ENCODE assay signal across 11 mouse cellular contexts in genomic region chr12:5188899-5189298, GRCm38 (mm10).
DNase-seq lines count a peak whose midpoint lies in the region; ATAC-seq and TF ChIP-seq lines count a peak whose summit lies in the region.
"Had no signal": no experiment of that assay in that cellular context is flagged by ENCODE, and none has a peak within 500 bp of the region (broad histone marks: within the 10 kb centered on the region; RNA-seq: fewer than 3 reads in every experiment).

No protein-coding gene starts in this region.

- no peaks in the 10 kb centered on the region for H3K27me3 ChIP-seq in testis, adult 2 months (ENCODE audit: control insufficient read depth, insufficient read depth, low read length)
- H3K27me3 ChIP-seq in intestine, embryonic 15.5 days (replicated peaks): no peaks in the 10 kb centered on the region
- H3K27me3 ChIP-seq in intestine, postnatal 0 days (replicated peaks; ENCODE audit: control insufficient read depth, insufficient read depth, low read length): no peaks in the 10 kb centered on the region
- H3K27me3 ChIP-seq: embryonic facial prominence, embryonic 15.5 days had no signal

- no peak overlapping the region for H3K4me2 ChIP-seq in intestine, embryonic 15.5 days (replicated peaks)
- H3K4me2 ChIP-seq in intestine, postnatal 0 days (replicated peaks; ENCODE audit: low read depth): no peak overlapping the region
- H3K4me2 ChIP-seq: embryonic facial prominence, embryonic 15.5 days; liver, embryonic 11.5 days had no signal

- DNase-seq in cerebellum, postnatal 10 days: peak; percentile 52 to 54
- no peak for DNase-seq in cerebellum, postnatal 36 days
- DNase-seq in testis, postnatal 14 days (ENCODE audit: low spot score): no peak
- peak; percentile 73 for DNase-seq in mesoderm, embryonic 11.5 days (ENCODE audit: low read depth, low spot score)
- DNase-seq in cerebellum, postnatal 4 days (ENCODE audit: low spot score in 2 of 2): no peak
- DNase-seq: thymus, postnatal 14 days had no signal

- H3K36me3 ChIP-seq in testis, adult 2 months (ENCODE audit: control insufficient read depth, insufficient read depth, low read length): no peaks in the 10 kb centered on the region
- H3K36me3 ChIP-seq in intestine, embryonic 15.5 days: no peaks in the 10 kb centered on the region
- no peaks in the 10 kb centered on the region for H3K36me3 ChIP-seq in intestine, postnatal 0 days (ENCODE audit: control insufficient read depth, insufficient read depth)
- H3K36me3 ChIP-seq: embryonic facial prominence, embryonic 15.5 days had no signal

- no peak overlapping the region for H3K9ac ChIP-seq in intestine, embryonic 15.5 days
- no peak overlapping the region for H3K9ac ChIP-seq in intestine, postnatal 0 days (ENCODE audit: low read depth, low read length)
- H3K9ac ChIP-seq: embryonic facial prominence, embryonic 15.5 days had no signal

- peaks cover 8% of the 10 kb centered on the region for H3K4me1 ChIP-seq in testis, adult 2 months (ENCODE audit: control insufficient read depth, insufficient read depth, low read length)
- peaks cover 13% of the 10 kb centered on the region for H3K4me1 ChIP-seq in intestine, embryonic 15.5 days (replicated peaks)
- no peaks in the 10 kb centered on the region for H3K4me1 ChIP-seq in intestine, postnatal 0 days (replicated peaks; ENCODE audit: control insufficient read depth, insufficient read depth, low read length)

- TF ChIP-seq POLR2A in testis, adult 2 months (IDR thresholded peaks at IDR 0.05; ENCODE audit: control insufficient read depth, low read depth, low read length): no peak

- no peaks in the 10 kb centered on the region for H3K9me3 ChIP-seq in intestine, embryonic 15.5 days
- H3K9me3 ChIP-seq in intestine, postnatal 0 days (ENCODE audit: control insufficient read depth): no peaks in the 10 kb centered on the region
- H3K9me3 ChIP-seq: embryonic facial prominence, embryonic 15.5 days had no signal

- peak overlapping the region; percentile 20; the same call in 1 of the 2 replicates for H3K27ac ChIP-seq in testis, adult 2 months (ENCODE audit: control insufficient read depth, insufficient read depth, low read depth, low read length)
- no peak overlapping the region for H3K27ac ChIP-seq in intestine, embryonic 15.5 days
- no peak overlapping the region for H3K27ac ChIP-seq in intestine, postnatal 0 days (ENCODE audit: low read depth, low read length)
- H3K27ac ChIP-seq: embryonic facial prominence, embryonic 15.5 days had no signal

- no peak for ATAC-seq in intestine, embryonic 15.5 days
- no peak for ATAC-seq in intestine, postnatal 0 days

- 63% methylated on average over 7 of the region's 7 CpGs for WGBS in intestine, embryonic 15.5 days
- WGBS in intestine, postnatal 0 days: 62% methylated on average over 7 of the region's 7 CpGs

- TF ChIP-seq CTCF in testis, adult 2 months (IDR thresholded peaks at IDR 0.05; ENCODE audit: control insufficient read depth, insufficient read depth, insufficient replicate concordance, low read depth, low read length): no peak
- TF ChIP-seq CTCF in intestine, postnatal 0 days (IDR thresholded peaks at IDR 0.05; ENCODE audit: low read depth): no peak

- no peak overlapping the region for H3K4me3 ChIP-seq in testis, adult 2 months (ENCODE audit: control insufficient read depth, low read depth, low read length)
- no peak overlapping the region for H3K4me3 ChIP-seq in intestine, embryonic 15.5 days (replicated peaks)
- no peak overlapping the region for H3K4me3 ChIP-seq in intestine, postnatal 0 days (ENCODE audit: low read depth, low read length)
- H3K4me3 ChIP-seq: embryonic facial prominence, embryonic 15.5 days had no signal

Comparison
In these comparisons a context has a peak if more than half of its experiments do, and no peak if none do; other contexts are left out.
1. DNase-seq: peak in cerebellum, postnatal 10 days (2 of 2) and mesoderm, embryonic 11.5 days (single experiment); none in cerebellum, postnatal 36 days (0 of 2), testis, postnatal 14 days (single experiment) and cerebellum, postnatal 4 days (0 of 2).